Mouse (Mus musculus) frontal cortex, postnatal 36 days (tissue): ENCODE results near the gene Tas2r143.

Experiments
- DNase-seq, 2 experiments: peaks; one replicate each; pipeline ENCODE4 v3.0.0; 2022; ENCODE audit warnings: low spot score in 2 of 2

Gene Tas2r143

GRCm38 (mm10) chr6:42399938-42400337, at the start of gene Tas2r143:
Gene Tas2r143 (plus strand): TSS chr6:42400238.
- no peak for DNase-seq

GRCm38 (mm10) chr6:42350968-42351775, 48.9 kb upstream of the Tas2r143 start:
- DNase-seq, result no peak

GRCm38 (mm10) chr6:42351776-42352485, 48.1 kb upstream of the Tas2r143 start:
- no peak for DNase-seq

- DNase-seq, result no peak
Measured at GRCm38 (mm10) chr6:42352486-42352846, 47.6 kb upstream of the Tas2r143 start.

- DNase-seq, result no peak
Measured at GRCm38 (mm10) chr6:42353180-42353579, 46.9 kb upstream of the Tas2r143 start.

- no peak for DNase-seq
Measured at GRCm38 (mm10) chr6:42354076-42355019, 45.7 kb upstream of the Tas2r143 start.

GRCm38 (mm10) chr6:42355366-42355765, 44.7 kb upstream of the Tas2r143 start:
- no peak for DNase-seq

- no peak for DNase-seq
Measured at GRCm38 (mm10) chr6:42355794-42356600, 44.0 kb upstream of the Tas2r143 start.

- no peak for DNase-seq
Measured at GRCm38 (mm10) chr6:42356913-42357312, 43.1 kb upstream of the Tas2r143 start.

GRCm38 (mm10) chr6:42357901-42358300, 42.1 kb upstream of the Tas2r143 start:
- no peak for DNase-seq

- no peak for DNase-seq
Measured at GRCm38 (mm10) chr6:42358901-42359300, 41.1 kb upstream of the Tas2r143 start.

- DNase-seq, result no peak
Measured at GRCm38 (mm10) chr6:42359364-42360147, 40.5 kb upstream of the Tas2r143 start.

GRCm38 (mm10) chr6:42360231-42360840, 39.7 kb upstream of the Tas2r143 start:
- DNase-seq, result no peak

- no peak for DNase-seq
Measured at GRCm38 (mm10) chr6:42361041-42361895, 38.8 kb upstream of the Tas2r143 start.

- no peak for DNase-seq
Measured at GRCm38 (mm10) chr6:42362074-42362473, 38.0 kb upstream of the Tas2r143 start.

GRCm38 (mm10) chr6:42362497-42362896, 37.5 kb upstream of the Tas2r143 start:
- no peak for DNase-seq

- no peak for DNase-seq
Measured at GRCm38 (mm10) chr6:42362974-42363373, 37.1 kb upstream of the Tas2r143 start.

GRCm38 (mm10) chr6:42364066-42364465, 36.0 kb upstream of the Tas2r143 start:
- no peak for DNase-seq

- no peak for DNase-seq
Measured at GRCm38 (mm10) chr6:42364607-42365006, 35.4 kb upstream of the Tas2r143 start.
